In the genomic region with DNA sequence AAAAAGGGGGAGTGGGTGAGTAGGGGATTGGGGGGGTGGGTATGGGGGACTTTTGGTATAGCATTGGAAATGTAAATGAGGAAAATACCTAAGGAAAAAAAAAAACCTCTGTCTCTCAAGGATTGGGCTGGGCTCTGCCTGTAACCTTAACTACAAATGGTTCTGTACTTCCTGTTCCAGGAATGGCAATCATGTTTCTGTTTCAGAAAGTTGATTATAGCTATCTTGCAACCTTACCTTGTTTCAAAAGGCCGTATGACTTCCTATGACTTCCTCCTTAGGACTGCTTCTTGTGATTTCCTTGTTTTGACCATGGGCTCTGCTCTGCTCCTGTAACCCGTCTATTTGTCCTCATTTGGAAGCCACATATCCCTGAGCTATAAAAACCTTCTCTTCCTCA, we compare ENCODE assay signal across 19 mouse cellular contexts.
"Had no signal": no experiment of that assay in that cellular context is flagged by ENCODE, and none has a peak within 500 bp of the region (broad histone marks: within the 10 kb centered on the region; RNA-seq: fewer than 3 reads in every experiment).

No protein-coding gene starts in this region.

- H3K27ac ChIP-seq: hindbrain, postnatal 0 days; kidney, postnatal 0 days; layer of hippocampus, adult 2 months; left cerebral cortex, adult 2 months; liver, embryonic 14.5 days; stomach, embryonic 15.5 days had no signal

- H3K4me3 ChIP-seq: layer of hippocampus, adult 2 months; left cerebral cortex, adult 2 months; stomach, embryonic 15.5 days had no signal

- DNase-seq: kidney, adult 2 months; kidney, postnatal 25 days; layer of hippocampus, adult 9-11 months; layer of hippocampus, postnatal 36 days; liver, postnatal 0 days; lung, embryonic 14.5 days; lung, postnatal 4 days; midbrain, embryonic 14.5 days; spleen, adult 18-20 months; thymus, postnatal 36 days had no signal

- H3K4me2 ChIP-seq: lung, embryonic 14.5 days; midbrain, embryonic 11.5 days; stomach, embryonic 15.5 days had no signal

- ATAC-seq: hindbrain, postnatal 0 days; inflammation-experienced regulatory T-cells, adult 6 months; liver, postnatal 0 days; lung, postnatal 0 days had no signal

- H3K9me3 ChIP-seq: stomach, embryonic 15.5 days had no signal

- H3K27me3 ChIP-seq: stomach, embryonic 15.5 days had no signal

- H3K36me3 ChIP-seq: stomach, embryonic 15.5 days had no signal

- H3K9ac ChIP-seq: liver, embryonic 14.5 days; liver, postnatal 0 days; lung, embryonic 14.5 days; stomach, embryonic 15.5 days had no signal
